Mouse (Mus musculus) testis, adult 2 months (tissue): ENCODE data around the gene P2rx3.

Source experiments
- CTCF ChIP-seq: fragments of 200-500 bp; IDR thresholded peaks from 2 replicates; pipeline ENCODE4 v1.5.1; 2012; ENCODE audit warnings: low read depth, mild to moderate bottlenecking, inconsistent platforms, low read length, moderate library complexity; ENCODE audit not compliant: control insufficient read depth, insufficient read depth, insufficient replicate concordance
- POLR2A ChIP-seq: fragments of 200-500 bp; IDR thresholded peaks from 2 replicates; pipeline ENCODE4 v1.6.1; 2012; ENCODE audit warnings: low read depth, mild to moderate bottlenecking, inconsistent platforms, low read length, moderate library complexity; ENCODE audit not compliant: control insufficient read depth

GRCm38 (mm10) chr2:85066937-85067336 is 29.7 kb upstream of the P2rx3 start:
- TF ChIP-seq POLR2A (no peak), CTCF (no peak)
